Mouse (Mus musculus) bone marrow macrophage, adult 2 months (primary cell): ENCODE measurements around the gene Dffb.
"Not testable (repeated sequence)": the region's sequence is repeated elsewhere in the genome, so short reads cannot be mapped to it uniquely, and the experiment has no call there.

Experiments used
- CTCF ChIP-seq: IDR thresholded peaks from 2 replicates; pipeline ENCODE4 v1.5.1; 2012; ENCODE audit warnings: low read depth, mild to moderate bottlenecking, low read length, moderate library complexity
- POLR2A ChIP-seq: IDR thresholded peaks from 2 replicates; pipeline ENCODE4 v1.6.1; 2012; ENCODE audit warnings: mild to moderate bottlenecking, low read depth, low read length, borderline replicate concordance

DNA sequence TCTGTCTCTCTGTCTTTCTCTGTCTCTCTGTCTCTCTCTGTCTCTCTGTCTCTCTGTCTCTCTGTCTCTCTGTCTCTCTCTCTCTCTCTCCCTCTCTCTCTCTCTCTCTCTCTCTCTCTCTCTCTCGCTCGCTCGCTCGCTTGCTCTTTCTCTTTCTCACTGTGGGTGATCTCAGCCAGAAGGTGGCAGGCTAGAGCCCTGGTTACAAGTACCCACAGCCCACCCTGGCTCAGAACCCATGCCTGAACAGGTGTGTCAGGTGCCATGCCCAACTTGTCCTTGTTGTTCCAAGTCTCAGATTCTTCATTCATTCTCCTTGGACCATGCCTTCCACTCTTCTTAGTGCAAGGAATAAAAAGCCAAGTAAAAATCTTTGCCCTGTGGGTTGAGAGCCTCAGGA lies 52.8 kb downstream of the Dffb start:
- TF ChIP-seq CTCF, POLR2A: not testable (repeated sequence)
